ENCODE assay signal across 22 mouse cellular contexts in genomic region chr1:184117991-184118390, GRCm38 (mm10).
DNase-seq lines count a peak whose midpoint lies in the region; ATAC-seq and TF ChIP-seq lines count a peak whose summit lies in the region.
"Had no signal": no experiment of that assay in that cellular context is flagged by ENCODE, and none has a peak within 500 bp of the region (broad histone marks: within the 10 kb centered on the region; RNA-seq: fewer than 3 reads in every experiment).

No protein-coding gene starts in this region.

- WGBS in heart, postnatal 0 days = 54% methylated on average over 2 of the region's 2 CpGs

- no peak overlapping the region for H3K9ac ChIP-seq in heart, postnatal 0 days (replicated peaks; ENCODE audit: low read depth, low read length)
- H3K9ac ChIP-seq: forebrain, embryonic 13.5 days; heart, embryonic 13.5 days; liver, embryonic 15.5 days; neural tube, embryonic 15.5 days had no signal

- H3K4me3 ChIP-seq in heart, postnatal 0 days (ENCODE audit: low read depth, low read length) = no peak overlapping the region
- H3K4me3 ChIP-seq: erythroblast, embryonic 14.5 days; forebrain, embryonic 13.5 days; heart, embryonic 13.5 days; layer of hippocampus, adult 2 months; liver, embryonic 15.5 days; myocyte; neural tube, embryonic 15.5 days had no signal

- H3K4me2 ChIP-seq in heart, postnatal 0 days (ENCODE audit: low read depth, low read length) = no peak overlapping the region
- H3K4me2 ChIP-seq: forebrain, embryonic 13.5 days; heart, embryonic 13.5 days; liver, embryonic 15.5 days; neural tube, embryonic 15.5 days had no signal

- H3K9me3 ChIP-seq in heart, postnatal 0 days (replicated peaks; ENCODE audit: control insufficient read depth, low read length) = no peaks in the 10 kb centered on the region
- H3K9me3 ChIP-seq: forebrain, embryonic 13.5 days; heart, embryonic 13.5 days; liver, embryonic 15.5 days; neural tube, embryonic 15.5 days had no signal

- no peak for TF ChIP-seq CTCF in heart, postnatal 0 days (IDR thresholded peaks at IDR 0.05; ENCODE audit: low read depth)

- DNase-seq in heart, postnatal 0 days (ENCODE audit: low spot score) = no peak
- DNase-seq in heart, postnatal 4 days = no peak
- DNase-seq in T-cell, adult 2 months (ENCODE audit: low spot score) = peak; percentile 70
- DNase-seq in naive thymus-derived CD4-positive, alpha-beta T cell, adult 2 months (ENCODE audit: low read depth) = peak; percentile 81
- DNase-seq in thymus, postnatal 36 days = peak; percentile 66 to 74
- DNase-seq in kidney, postnatal 25 days = no peak
- no peak for DNase-seq in lung, postnatal 14 days
- DNase-seq in layer of hippocampus, adult 8-10 months (ENCODE audit: low spot score in 2 of 2) = no peak
- DNase-seq: cerebellum, adult 2 months; kidney, adult 2 months; kidney, postnatal 10 days; left cerebral cortex, postnatal 4 days; midbrain, embryonic 14.5 days had no signal

- ATAC-seq in heart, postnatal 0 days (ENCODE audit: insufficient read depth, low read depth) = no peak
- ATAC-seq: forebrain, embryonic 13.5 days; hindbrain, postnatal 0 days; Patski had no signal

- no peaks in the 10 kb centered on the region for H3K27me3 ChIP-seq in heart, postnatal 0 days (ENCODE audit: control insufficient read depth, insufficient read depth, low read length)
- H3K27me3 ChIP-seq: forebrain, embryonic 13.5 days; heart, embryonic 13.5 days; liver, embryonic 15.5 days; neural tube, embryonic 15.5 days; Patski had no signal

- H3K27ac ChIP-seq in heart, postnatal 0 days (ENCODE audit: low read depth) = peak overlapping the region; percentile 36; the same call in 1 of the 2 replicates
- H3K27ac ChIP-seq: forebrain, embryonic 13.5 days; heart, embryonic 13.5 days; hindbrain, postnatal 0 days; layer of hippocampus, adult 2 months; liver, embryonic 15.5 days; neural tube, embryonic 15.5 days had no signal

- H3K36me3 ChIP-seq in heart, postnatal 0 days (replicated peaks; ENCODE audit: control insufficient read depth, insufficient read depth, low read length) = no peaks in the 10 kb centered on the region
- H3K36me3 ChIP-seq: heart, embryonic 13.5 days; liver, embryonic 15.5 days; neural tube, embryonic 15.5 days had no signal

- TF ChIP-seq EP300 in heart, postnatal 0 days (IDR thresholded peaks at IDR 0.05; ENCODE audit: low read depth) = no peak

- no peaks in the 10 kb centered on the region for H3K4me1 ChIP-seq in heart, postnatal 0 days (ENCODE audit: control insufficient read depth, insufficient read depth)
- H3K4me1 ChIP-seq: forebrain, embryonic 13.5 days; heart, embryonic 13.5 days; liver, embryonic 15.5 days; neural tube, embryonic 15.5 days had no signal

Comparison
In these comparisons a context has a peak if more than half of its experiments do, and no peak if none do; other contexts are left out.
1. DNase-seq: peak in T-cell, adult 2 months (single experiment), naive thymus-derived CD4-positive, alpha-beta T cell, adult 2 months (single experiment) and thymus, postnatal 36 days (2 of 2); none in heart, postnatal 0 days (single experiment), heart, postnatal 4 days (single experiment), kidney, postnatal 25 days (0 of 2), lung, postnatal 14 days (single experiment) and layer of hippocampus, adult 8-10 months (0 of 2).